Mouse (Mus musculus): ENCODE measurements around the gene Anks6. TPM values are rescaled to one million over a fixed set of nuclear protein-coding genes. Genes with fewer than 3 reads are reported as not detected.

Gene Anks6
- polyA plus RNA-seq, 1 experiment from 2014 or later: 4.2 TPM

DNA sequence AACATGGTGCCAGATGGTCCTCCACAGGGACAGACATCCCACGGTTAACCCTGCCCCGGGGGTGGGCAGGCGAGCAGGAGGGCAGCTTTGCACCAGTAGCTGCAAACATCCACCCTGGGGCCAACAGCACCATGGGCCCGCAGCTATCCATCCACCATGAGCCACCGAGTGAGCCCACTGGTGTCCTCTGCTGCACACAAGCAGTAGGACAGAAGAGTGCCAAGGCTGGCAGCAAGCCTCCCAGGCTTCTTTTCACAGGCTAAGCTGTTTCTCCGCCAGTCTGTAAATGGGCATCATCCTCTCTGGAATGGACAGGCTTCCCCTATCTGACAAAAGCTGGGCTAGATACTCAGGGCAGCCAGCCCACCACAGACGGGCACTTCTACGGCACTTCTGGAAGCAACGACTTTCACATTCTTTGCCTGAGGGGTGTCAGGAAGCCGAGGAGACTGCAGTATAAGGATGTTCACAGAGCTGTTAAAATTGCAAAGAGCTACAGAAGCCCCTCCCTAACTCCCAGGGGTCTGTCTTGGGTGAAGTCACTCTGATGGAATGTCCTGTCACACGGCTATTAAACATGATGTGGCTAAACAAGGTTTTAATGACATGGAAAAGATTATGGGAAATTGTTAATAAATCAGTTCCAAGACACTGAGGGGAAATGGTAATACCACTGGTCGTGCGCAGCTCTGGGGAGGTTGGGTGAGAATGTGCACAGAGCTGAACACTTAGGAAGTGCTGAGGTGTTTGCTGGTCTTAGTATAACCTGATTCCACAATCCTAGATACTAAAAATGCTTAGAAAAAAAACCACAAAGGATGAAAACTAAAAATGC is 20.5 kb downstream of the Anks6 start:
- H3K4me2 ChIP-seq (ENCODE audit: low read depth): no peak overlapping the region
- H3K9me3 ChIP-seq (ENCODE audit: control insufficient read depth, low read length): no peaks in the 10 kb centered on the region
- H3K27me3 ChIP-seq (ENCODE audit: control insufficient read depth, insufficient read depth, low read length): no peaks in the 10 kb centered on the region
- H3K36me3 ChIP-seq (ENCODE audit: control insufficient read depth, insufficient read depth, low read length): no peaks in the 10 kb centered on the region
- H3K27ac ChIP-seq (ENCODE audit: low read depth, low read length): no peak overlapping the region
- DNase-seq (ENCODE audit: low spot score) (peak; percentile 38), ATAC-seq (ENCODE audit: insufficient read depth, low FRiP score, low TSS enrichment) (no peak)
- 58% methylated on average over 13 of the region's 13 CpGs for WGBS
- H3K4me1 ChIP-seq (ENCODE audit: control insufficient read depth, insufficient read depth, low read length): 0 out of 2 replicates have a peak, but pooled peaks cover 6% of the 10 kb centered on the region
- H3K9ac ChIP-seq (ENCODE audit: low read length): no peak overlapping the region
- no peak overlapping the region for H3K4me3 ChIP-seq (ENCODE audit: low read depth, low read length)

- Histone ChIP-seq H3K4me2 (ENCODE audit: low read depth) (no peak overlapping the region), H3K4me3 (ENCODE audit: low read depth, low read length) (no peak overlapping the region), H3K27ac (ENCODE audit: low read depth, low read length) (no peak overlapping the region), H3K9ac (ENCODE audit: low read length) (no peak overlapping the region), H3K27me3 (ENCODE audit: control insufficient read depth, insufficient read depth, low read length) (no peaks in the 10 kb centered on the region), H3K36me3 (ENCODE audit: control insufficient read depth, insufficient read depth, low read length) (no peaks in the 10 kb centered on the region), H3K4me1 (ENCODE audit: control insufficient read depth, insufficient read depth, low read length) (0 out of 2 replicates have a peak, but pooled peaks cover 6% of the 10 kb centered on the region), H3K9me3 (ENCODE audit: control insufficient read depth, low read length) (no peaks in the 10 kb centered on the region)
- 81% methylated on average over 14 of the region's 14 CpGs for whole genome bisulfite sequencing
- no peak for DNase-seq (ENCODE audit: low spot score)
- ATAC-seq (ENCODE audit: insufficient read depth, low FRiP score, low TSS enrichment): no peak
Observed at GRCm38 (mm10) chr4:47035536-47035935, 21.7 kb downstream of the Anks6 start.

DNA sequence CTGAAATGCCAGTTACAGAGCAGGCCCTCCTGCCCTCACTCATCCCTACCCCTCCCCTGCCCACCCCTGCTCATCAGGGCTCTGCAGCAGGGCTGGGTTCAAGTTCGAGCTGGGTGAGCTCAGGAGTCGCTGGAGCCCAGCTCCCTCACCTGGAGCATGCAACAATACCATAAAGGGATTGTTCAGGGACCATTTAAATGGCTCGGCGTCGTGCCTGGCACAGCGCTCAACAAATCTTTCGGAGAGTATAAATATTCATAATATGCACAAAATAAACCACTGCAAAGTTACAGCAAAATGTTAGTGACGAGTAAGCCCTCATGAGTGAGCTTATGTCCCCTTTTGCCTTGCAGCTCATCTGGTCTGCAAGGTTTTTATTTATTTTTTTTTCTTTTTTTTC is 25.1 kb downstream of the Anks6 start:
- Histone ChIP-seq H3K9me3 (ENCODE audit: control insufficient read depth, low read length) (no peaks in the 10 kb centered on the region), H3K4me2 (ENCODE audit: low read depth) (no peak overlapping the region), H3K4me3 (ENCODE audit: low read depth, low read length) (no peak overlapping the region), H3K9ac (ENCODE audit: low read length) (no peak overlapping the region), H3K27ac (ENCODE audit: low read depth, low read length) (no peak overlapping the region), H3K27me3 (ENCODE audit: control insufficient read depth, insufficient read depth, low read length) (no peaks in the 10 kb centered on the region), H3K36me3 (ENCODE audit: control insufficient read depth, insufficient read depth, low read length) (no peaks in the 10 kb centered on the region), H3K4me1 (ENCODE audit: control insufficient read depth, insufficient read depth, low read length) (0 out of 2 replicates have a peak, but pooled peaks cover 6% of the 10 kb centered on the region)
- no peak for ATAC-seq (ENCODE audit: insufficient read depth, low FRiP score, low TSS enrichment)
- WGBS: 85% methylated on average over 8 of the region's 8 CpGs
- DNase-seq (ENCODE audit: low spot score): no peak

- 76% methylated on average over 5 of the region's 5 CpGs for WGBS
- Histone ChIP-seq H3K27ac (ENCODE audit: low read depth, low read length) (no peak overlapping the region), H3K27me3 (ENCODE audit: control insufficient read depth, insufficient read depth, low read length) (no peaks in the 10 kb centered on the region), H3K9ac (ENCODE audit: low read length) (no peak overlapping the region), H3K4me1 (ENCODE audit: control insufficient read depth, insufficient read depth, low read length) (no peaks in the 10 kb centered on the region), H3K36me3 (ENCODE audit: control insufficient read depth, insufficient read depth, low read length) (no peaks in the 10 kb centered on the region), H3K4me3 (ENCODE audit: low read depth, low read length) (no peak overlapping the region), H3K4me2 (ENCODE audit: low read depth) (no peak overlapping the region), H3K9me3 (ENCODE audit: control insufficient read depth, low read length) (no peaks in the 10 kb centered on the region)
- ATAC-seq (ENCODE audit: insufficient read depth, low FRiP score, low TSS enrichment): no peak
- no peak for DNase-seq (ENCODE audit: low spot score)
Observed at GRCm38 (mm10) chr4:47028791-47029190, 28.4 kb downstream of the Anks6 start.

- DNase-seq (ENCODE audit: low spot score) (no peak), ATAC-seq (ENCODE audit: insufficient read depth, low FRiP score, low TSS enrichment) (no peak)
- WGBS: 73% methylated on average over 6 of the region's 6 CpGs
- H3K4me1 ChIP-seq (ENCODE audit: control insufficient read depth, insufficient read depth, low read length): no peaks in the 10 kb centered on the region
- no peak overlapping the region for H3K4me3 ChIP-seq (ENCODE audit: low read depth, low read length)
- no peak overlapping the region for H3K9ac ChIP-seq (ENCODE audit: low read length)
- no peak overlapping the region for H3K27ac ChIP-seq (ENCODE audit: low read depth, low read length)
- no peak overlapping the region for H3K4me2 ChIP-seq (ENCODE audit: low read depth)
- H3K9me3 ChIP-seq (ENCODE audit: control insufficient read depth, low read length): no peaks in the 10 kb centered on the region
- no peaks in the 10 kb centered on the region for H3K36me3 ChIP-seq (ENCODE audit: control insufficient read depth, insufficient read depth, low read length)
- H3K27me3 ChIP-seq (ENCODE audit: control insufficient read depth, insufficient read depth, low read length): no peaks in the 10 kb centered on the region
Observed at GRCm38 (mm10) chr4:47023949-47024348, 33.3 kb downstream of the Anks6 start.

- WGBS: 87% methylated on average over 10 of the region's 10 CpGs
- ATAC-seq (ENCODE audit: insufficient read depth, low FRiP score, low TSS enrichment): no peak
Observed at GRCm38 (mm10) chr4:47022804-47023603, 34.2 kb downstream of the Anks6 start.

DNA sequence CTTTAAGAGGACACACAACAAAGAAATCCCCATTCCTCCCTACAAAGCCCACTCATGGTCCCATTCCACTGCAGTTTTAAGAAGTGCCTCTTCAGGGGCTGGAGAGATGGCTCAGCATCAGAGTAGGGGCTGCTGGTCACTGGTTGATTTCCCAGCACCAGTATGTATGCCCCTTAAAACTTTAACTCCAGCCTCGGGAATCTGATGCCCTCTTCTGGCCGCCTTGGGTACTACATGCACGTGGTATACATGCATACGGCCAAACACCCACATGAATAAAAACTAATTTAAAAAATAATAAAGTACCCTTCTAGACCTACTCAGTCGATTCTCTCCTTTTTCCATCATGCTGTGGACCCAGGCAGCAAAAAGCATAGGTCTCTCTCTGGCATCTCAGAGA is 36.7 kb downstream of the Anks6 start:
- no peak for ATAC-seq (ENCODE audit: insufficient read depth, low FRiP score, low TSS enrichment)
- Histone ChIP-seq H3K27me3 (ENCODE audit: control insufficient read depth, insufficient read depth, low read length) (no peaks in the 10 kb centered on the region), H3K9ac (ENCODE audit: low read length) (no peak overlapping the region), H3K4me2 (ENCODE audit: low read depth) (no peak overlapping the region), H3K9me3 (ENCODE audit: control insufficient read depth, low read length) (no peaks in the 10 kb centered on the region), H3K27ac (ENCODE audit: low read depth, low read length) (no peak overlapping the region), H3K4me1 (ENCODE audit: control insufficient read depth, insufficient read depth, low read length) (no peaks in the 10 kb centered on the region), H3K36me3 (ENCODE audit: control insufficient read depth, insufficient read depth, low read length) (no peaks in the 10 kb centered on the region), H3K4me3 (ENCODE audit: low read depth, low read length) (no peak overlapping the region)
- 12% methylated on average over 5 of the region's 5 CpGs for WGBS
- peak; percentile 54 for DNase-seq (ENCODE audit: low spot score)

More at GRCm38 (mm10) chr4:47022804-47023603, 34.2 kb downstream of the Anks6 start:
- Histone ChIP-seq H3K27me3 (ENCODE audit: control insufficient read depth, insufficient read depth, low read length) (no peaks in the 10 kb centered on the region), H3K4me1 (ENCODE audit: control insufficient read depth, insufficient read depth, low read length) (no peaks in the 10 kb centered on the region), H3K27ac (ENCODE audit: low read depth, low read length) (no peak overlapping the region), H3K4me3 (ENCODE audit: low read depth, low read length) (no peak overlapping the region), H3K9me3 (ENCODE audit: control insufficient read depth, low read length) (no peaks in the 10 kb centered on the region), H3K4me2 (ENCODE audit: low read depth) (no peak overlapping the region), H3K9ac (ENCODE audit: low read length) (no peak overlapping the region), H3K36me3 (ENCODE audit: control insufficient read depth, insufficient read depth, low read length) (no peaks in the 10 kb centered on the region)
- DNase-seq (ENCODE audit: low spot score): no peak

GRCm38 (mm10) chr4:47015156-47015555 is 42.1 kb downstream of the Anks6 start:
- Histone ChIP-seq H3K9ac (ENCODE audit: low read length) (no peak overlapping the region), H3K9me3 (ENCODE audit: control insufficient read depth, low read length) (no peaks in the 10 kb centered on the region), H3K4me2 (ENCODE audit: low read depth) (no peak overlapping the region)

More at GRCm38 (mm10) chr4:47015156-47015555, 42.1 kb downstream of the Anks6 start:
- no peaks in the 10 kb centered on the region for H3K36me3 ChIP-seq (ENCODE audit: control insufficient read depth, insufficient read depth, low read length)
- no peak overlapping the region for H3K4me3 ChIP-seq (ENCODE audit: low read depth, low read length)
- H3K27ac ChIP-seq (ENCODE audit: low read depth, low read length): no peak overlapping the region
- 39% methylated on average over 3 of the region's 3 CpGs for WGBS
- DNase-seq (ENCODE audit: low spot score) (no peak), ATAC-seq (ENCODE audit: insufficient read depth, low FRiP score, low TSS enrichment) (no peak)
- no peaks in the 10 kb centered on the region for H3K27me3 ChIP-seq (ENCODE audit: control insufficient read depth, insufficient read depth, low read length)
- H3K4me1 ChIP-seq (ENCODE audit: control insufficient read depth, insufficient read depth, low read length): no peaks in the 10 kb centered on the region

Measured in neural tube, embryonic 11.5 days (tissue).